Mouse (Mus musculus) liver, adult 2 months (tissue): Measurements from ENCODE around the gene Mdga2. TPM values are rescaled to one million over a fixed set of nuclear protein-coding genes. Genes with fewer than 3 reads are reported as not detected.

ENCODE experiments used
- DNase-seq: peaks from one replicate; pipeline ENCODE4 v3.0.0-alpha.2; 2011; ENCODE audit warnings: low read depth, low spot score; ENCODE audit errors: extremely low read depth
- H3K27ac ChIP-seq: fragments of 200-500 bp; replicated peaks from 2 replicates; pipeline ENCODE4 v1.5.1; 2012; ENCODE audit warnings: low read depth, mild to moderate bottlenecking, control low read depth, inconsistent platforms, low read length; ENCODE audit not compliant: insufficient read depth
- H3K27me3 ChIP-seq: fragments of 200-500 bp; 2 replicates; pipeline ENCODE4 v1.6.1; 2012; ENCODE audit warnings: mild to moderate bottlenecking, moderate library complexity, low read length, inconsistent platforms; ENCODE audit not compliant: control insufficient read depth, insufficient read depth
- H3K36me3 ChIP-seq: fragments of 200-500 bp; 2 replicates; pipeline ENCODE4 v1.6.1; 2012; ENCODE audit warnings: low read length, inconsistent platforms; ENCODE audit not compliant: control insufficient read depth, insufficient read depth
- H3K4me1 ChIP-seq: fragments of 200-500 bp; 2 replicates; pipeline ENCODE4 v1.6.1; 2011; ENCODE audit warnings: low read length; ENCODE audit not compliant: control insufficient read depth, insufficient read depth
- H3K4me3 ChIP-seq: fragments of 200-500 bp; 2 replicates; pipeline ENCODE4 v1.5.1; 2011; ENCODE audit warnings: low read depth, mild to moderate bottlenecking, control low read depth, low read length, moderate library complexity; ENCODE audit not compliant: insufficient read depth
- H3K79me2 ChIP-seq: fragments of 200-500 bp; 2 replicates; pipeline ENCODE4 v1.6.1; 2012; ENCODE audit warnings: inconsistent platforms, mild to moderate bottlenecking, low read length, moderate library complexity; ENCODE audit not compliant: control insufficient read depth, insufficient read depth
- H3K9ac ChIP-seq: fragments of 200-500 bp; 2 replicates; pipeline ENCODE4 v1.6.1; 2012; ENCODE audit warnings: low read depth, mild to moderate bottlenecking, control low read depth, inconsistent platforms, low read length
- CTCF ChIP-seq: fragments of 200-500 bp; IDR thresholded peaks from 2 replicates; pipeline ENCODE4 v1.5.1; 2011; ENCODE audit warnings: low read depth, low read length, control low read depth
- POLR2A ChIP-seq: fragments of 200-500 bp; IDR thresholded peaks from 2 replicates; pipeline ENCODE4 v1.6.1; 2011; ENCODE audit warnings: low read length, control low read depth; ENCODE audit not compliant: insufficient read depth; ENCODE audit errors: extremely low read depth
- WGBS: fragments of 180-500 bp; shearing (Covaris S2); methylation state at CpG from one replicate; pipeline ENCODE4 v1.1.7; 2018; 5-methylcytosine and 5-hydroxymethylcytosine counted together
- polyA plus RNA-seq: library from polyadenylated mRNA; depleted of rRNA; stranded (reverse); fragments of >200 nt; gene quantifications from 2 replicates; pipeline ENCODE4 v1.2.3, GENCODE M21; 2012
- total RNA-seq: library from RNA; depleted of rRNA; stranded (reverse); fragments of >200 nt; gene quantifications from 2 replicates; pipeline ENCODE4 v1.2.3, GENCODE M21; 2014

Mdga2 gene
- total and polyA plus RNA-seq, 2 experiments, result not detected

GRCm38 (mm10) chr12:67141605-67142004 is 80.7 kb downstream of the Mdga2 start:
- TF ChIP-seq CTCF, result no peak
- no peak for TF ChIP-seq POLR2A
- Histone ChIP-seq H3K79me2 (no peaks in the 10 kb centered on the region), H3K4me1 (no peaks in the 10 kb centered on the region), H3K9ac (no peak overlapping the region), H3K27me3 (no peaks in the 10 kb centered on the region), H3K27ac (no peak overlapping the region), H3K36me3 (no peaks in the 10 kb centered on the region), H3K4me3 (no peak overlapping the region)
- WGBS, result 80% methylated on average over 3 of the region's 3 CpGs
- DNase-seq, result no peak

- no peaks in the 10 kb centered on the region for H3K4me1 ChIP-seq
- no peak overlapping the region for H3K9ac ChIP-seq
- H3K36me3 ChIP-seq, result no peaks in the 10 kb centered on the region
- no peaks in the 10 kb centered on the region for H3K79me2 ChIP-seq
- H3K4me3 ChIP-seq, result no peak overlapping the region
- no peak for DNase-seq
- H3K27me3 ChIP-seq, result no peaks in the 10 kb centered on the region
- H3K27ac ChIP-seq, result no peak overlapping the region
- no peak for TF ChIP-seq CTCF
- no peak for TF ChIP-seq POLR2A
- 74% methylated on average over 3 of the region's 3 CpGs for WGBS
Measured at GRCm38 (mm10) chr12:67140131-67140530, 82.2 kb downstream of the Mdga2 start.

- no peak for DNase-seq
- H3K9ac ChIP-seq, result no peak overlapping the region
- no peak overlapping the region for H3K4me3 ChIP-seq
- no peaks in the 10 kb centered on the region for H3K79me2 ChIP-seq
- no peaks in the 10 kb centered on the region for H3K4me1 ChIP-seq
- TF ChIP-seq CTCF (no peak), POLR2A (no peak)
- 81% methylated on average over 2 of the region's 2 CpGs for WGBS
- H3K27me3 ChIP-seq, result no peaks in the 10 kb centered on the region
- no peaks in the 10 kb centered on the region for H3K36me3 ChIP-seq
- no peak overlapping the region for H3K27ac ChIP-seq
Measured at GRCm38 (mm10) chr12:67127457-67127856, 94.9 kb downstream of the Mdga2 start.

GRCm38 (mm10) chr12:67123874-67124273 is 98.5 kb downstream of the Mdga2 start:
- WGBS, result 43% methylated on average over 3 of the region's 3 CpGs
- Histone ChIP-seq H3K27ac (no peak overlapping the region), H3K4me1 (no peaks in the 10 kb centered on the region), H3K36me3 (no peaks in the 10 kb centered on the region), H3K9ac (no peak overlapping the region), H3K79me2 (no peaks in the 10 kb centered on the region), H3K4me3 (no peak overlapping the region), H3K27me3 (no peaks in the 10 kb centered on the region)
- no peak for TF ChIP-seq POLR2A
- no peak for TF ChIP-seq CTCF
- DNase-seq, result no peak

- Histone ChIP-seq H3K4me1 (no peaks in the 10 kb centered on the region), H3K4me3 (no peak overlapping the region), H3K27me3 (no peaks in the 10 kb centered on the region), H3K79me2 (no peaks in the 10 kb centered on the region), H3K27ac (no peak overlapping the region), H3K36me3 (no peaks in the 10 kb centered on the region), H3K9ac (no peak overlapping the region)
- 78% methylated on average over 6 of the region's 6 CpGs for WGBS
- DNase-seq, result no peak
- TF ChIP-seq CTCF (no peak), POLR2A (no peak)
Measured at GRCm38 (mm10) chr12:67118652-67119515, 103.5 kb downstream of the Mdga2 start.

- TF ChIP-seq CTCF, result no peak
- TF ChIP-seq POLR2A, result no peak
- 72% methylated on average over 3 of the region's 3 CpGs for WGBS
- no peak overlapping the region for H3K27ac ChIP-seq
- H3K4me3 ChIP-seq, result no peak overlapping the region
- H3K36me3 ChIP-seq, result no peaks in the 10 kb centered on the region
- no peaks in the 10 kb centered on the region for H3K27me3 ChIP-seq
- DNase-seq, result no peak
- H3K79me2 ChIP-seq, result no peaks in the 10 kb centered on the region
- no peaks in the 10 kb centered on the region for H3K4me1 ChIP-seq
- no peak overlapping the region for H3K9ac ChIP-seq
Measured at GRCm38 (mm10) chr12:67104171-67104570, 118.2 kb downstream of the Mdga2 start.
